Mouse (Mus musculus) bone marrow, adult 2 months (tissue): ENCODE results near the gene Adgrd1.

Source experiments
- CTCF ChIP-seq: fragments of 200-500 bp; IDR thresholded peaks from 2 replicates; pipeline ENCODE4 v1.5.1; 2011; ENCODE audit warnings: low read length, control low read depth; ENCODE audit not compliant: control insufficient read depth, insufficient read depth
- POLR2A ChIP-seq: fragments of 200-500 bp; IDR thresholded peaks from 2 replicates; pipeline ENCODE4 v1.6.1; 2011; ENCODE audit warnings: low read depth, mild to moderate bottlenecking, control low read depth, low read length, borderline replicate concordance; ENCODE audit not compliant: control insufficient read depth

GRCm38 (mm10) chr5:129124070-129124828 is 27.7 kb downstream of the Adgrd1 start:
- no peak for TF ChIP-seq POLR2A
- no peak for TF ChIP-seq CTCF
